Mouse (Mus musculus): ENCODE data around the gene Chst14. TPM values are rescaled to one million over a fixed set of nuclear protein-coding genes. Genes with fewer than 3 reads are reported as not detected.

Gene Chst14
- total RNA-seq (2012; rRNA removed) (4.4 and 5.1 TPM in 2 replicates), total RNA-seq (2014; rRNA removed) (3.1 and 4.7 TPM in 2 replicates), polyA plus RNA-seq (2012; ENCODE audit: insufficient read length, low read depth) (6.7 and 8.4 TPM in 2 replicates)

GRCm38 (mm10) chr2:118926361-118926997 lies at the start of gene Chst14:
Gene Chst14 (plus strand): TSS chr2:118926496.
- Histone ChIP-seq H3K36me3 (replicated peaks in 1 of 2; ENCODE audit: control insufficient read depth in 1 of 2, insufficient read depth in 1 of 2, low read length in 1 of 2) (peaks cover 23 to 51% of the 10 kb centered on the region in 2 experiments), H3K27me3 (replicated peaks) (no peaks in the 10 kb centered on the region), H3K9me3 (replicated peaks; ENCODE audit: low read length) (no peaks in the 10 kb centered on the region), H3K4me1 (ENCODE audit: control insufficient read depth in 1 of 2, insufficient read depth in 2 of 2) (peaks cover 19 to 54% of the 10 kb centered on the region in 2 experiments), H3K4me2 (ENCODE audit: insufficient read depth, low read depth, poor library complexity, severe bottlenecking) (peak within 1 kb of the TSS; percentile 38), H3K4me3 (replicated peaks in 1 of 3; ENCODE audit: low read depth in 2 of 3, low read length in 2 of 3, poor library complexity in 1 of 3) (peak within 1 kb of the TSS; percentile 75 to 80 (median 78)), H3K27ac (ENCODE audit: insufficient read depth, low read depth) (peak within 1 kb of the TSS; percentile 20; the same call in 1 of the 2 replicates), H3K79me2 (replicated peaks; ENCODE audit: control insufficient read depth, extremely low read depth, insufficient read depth, poor library complexity, severe bottlenecking) (no peaks in the 10 kb centered on the region), H3K9ac (ENCODE audit: insufficient read depth, low read depth) (peak within 1 kb of the TSS; percentile 50)
- TF ChIP-seq ZC3H11A (IDR thresholded peaks at IDR 0.05; ENCODE audit: low read depth, low read length) (no peak), KAT2A (IDR thresholded peaks at IDR 0.05; ENCODE audit: insufficient replicate concordance, low read length) (0 out of 2 replicates have a peak, but pooled peaks have one; percentile 34), CHD1 (IDR thresholded peaks at IDR 0.05; ENCODE audit: low read depth, low read length) (no peak), SIN3A (IDR thresholded peaks at IDR 0.05; ENCODE audit: low read length) (peak; percentile 19; the same call in 1 of the 2 replicates), ZMIZ1 (IDR thresholded peaks at IDR 0.05; ENCODE audit: low read depth, low read length) (0 out of 2 replicates have a peak, but pooled peaks have one; percentile 4), POLR2A (IDR thresholded peaks at IDR 0.05; ENCODE audit: low read depth, low read length) (peak; percentile 57; the same call in 1 of the 2 replicates), MAX (IDR thresholded peaks at IDR 0.05; ENCODE audit: low read length) (peak; percentile 32; the same call in 1 of the 2 replicates)
- in situ Hi-C loops (cut with MboI; ENCODE audit: low pct_ligation_motif_present, low pct_unique_long_range_greater_than_20kb, low sequenced_read_pairs) (loop anchor here (5.0 kb wide), 1 partner anchor 36 kb away; no protein-coding TSS in a partner anchor), dilution Hi-C loops (cut with MboI; ENCODE audit: extremely low pct_ligation_motif_present, extremely low pct_unique_long_range_greater_than_20kb, low sequenced_read_pairs) (no loop called here)
- DNase-seq (ENCODE audit: extremely low read depth), result no peak

DNA sequence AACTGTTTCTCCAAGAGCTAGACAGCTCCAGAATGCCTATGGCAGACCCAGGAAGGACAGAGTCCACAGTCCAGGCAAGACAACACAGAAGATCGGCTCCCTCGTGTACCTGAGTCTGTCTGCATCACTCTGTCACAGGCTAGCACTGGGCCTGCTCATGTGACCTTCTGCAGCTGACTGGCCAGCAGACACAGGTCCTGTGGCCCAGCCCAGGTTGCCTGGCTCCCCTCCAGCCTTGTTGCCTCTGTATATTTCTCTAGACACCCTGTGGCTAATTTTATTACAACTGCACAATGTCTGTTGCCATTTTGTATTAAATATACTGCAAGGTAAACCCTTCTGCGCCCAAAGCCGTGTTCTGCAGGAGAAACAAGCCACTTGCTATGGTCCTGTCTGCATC lies 45.3 kb upstream of the Chst14 start:
- no peak overlapping the region for H3K27ac ChIP-seq (ENCODE audit: insufficient read depth, low read depth)
- no peaks in the 10 kb centered on the region for H3K79me2 ChIP-seq (replicated peaks; ENCODE audit: control insufficient read depth, extremely low read depth, insufficient read depth, poor library complexity, severe bottlenecking)
- H3K4me3 ChIP-seq (replicated peaks in 1 of 3; ENCODE audit: low read depth in 2 of 3, low read length in 2 of 3, poor library complexity in 1 of 3), result no peak overlapping the region
- no peaks in the 10 kb centered on the region for H3K27me3 ChIP-seq (replicated peaks)
- H3K9ac ChIP-seq (ENCODE audit: insufficient read depth, low read depth), result no peak overlapping the region
- no peak for TF ChIP-seq ELF1 (IDR thresholded peaks at IDR 0.05; ENCODE audit: low read depth, low read length)
- TF ChIP-seq MXI1 (IDR thresholded peaks at IDR 0.05; ENCODE audit: low read depth, low read length), result no peak
- no peak for TF ChIP-seq RCOR1 (conservative IDR thresholded peaks at IDR 0.05; ENCODE audit: low read depth, low read length)
- TF ChIP-seq ETS1 (conservative IDR thresholded peaks at IDR 0.05; ENCODE audit: low read depth, low read length), result no peak
- no peak for TF ChIP-seq ZC3H11A (IDR thresholded peaks at IDR 0.05; ENCODE audit: low read depth, low read length)
- TF ChIP-seq NRF1 (IDR thresholded peaks at IDR 0.05; ENCODE audit: low read depth, low read length), result no peak
- no peak for TF ChIP-seq POLR2AphosphoS2 (IDR thresholded peaks at IDR 0.05; ENCODE audit: low read depth, low read length)
- TF ChIP-seq SMC3 (IDR thresholded peaks at IDR 0.05; ENCODE audit: low read depth, low read length), result no peak
- no peak for TF ChIP-seq CTCF (conservative IDR thresholded peaks at IDR 0.05 in 1 of 2, IDR thresholded peaks at IDR 0.05 in 1 of 2; ENCODE audit: low read depth in 2 of 2, low read length in 2 of 2)
- no peak for TF ChIP-seq SIN3A (IDR thresholded peaks at IDR 0.05; ENCODE audit: low read length)
- no peak for TF ChIP-seq ZNF384 (IDR thresholded peaks at IDR 0.05; ENCODE audit: low read depth, low read length)
- TF ChIP-seq GABPA (IDR thresholded peaks at IDR 0.05; ENCODE audit: insufficient replicate concordance, low read depth, low read length), result no peak
- in situ Hi-C loops (cut with MboI; ENCODE audit: low pct_ligation_motif_present, low pct_unique_long_range_greater_than_20kb, low sequenced_read_pairs), result loop anchor here (5.0 to 25.0 kb wide), 3 partner anchors 114 to 394 kb away; partner anchors contain the start of gene Srp14
- peaks cover 11 to 40% of the 10 kb centered on the region in 2 experiments for H3K4me1 ChIP-seq (ENCODE audit: control insufficient read depth in 1 of 2, insufficient read depth in 2 of 2)
- dilution Hi-C loops (cut with MboI; ENCODE audit: extremely low pct_ligation_motif_present, extremely low pct_unique_long_range_greater_than_20kb, low sequenced_read_pairs), result no loop called here
- H3K36me3 ChIP-seq (replicated peaks in 1 of 2; ENCODE audit: control insufficient read depth in 1 of 2, insufficient read depth in 1 of 2, low read length in 1 of 2), result peaks cover 19 to 50% of the 10 kb centered on the region in 2 experiments
- H3K4me2 ChIP-seq (ENCODE audit: insufficient read depth, low read depth, poor library complexity, severe bottlenecking), result no peak overlapping the region
- H3K9me3 ChIP-seq (replicated peaks; ENCODE audit: low read length), result no peaks in the 10 kb centered on the region
- no peak for DNase-seq (ENCODE audit: extremely low read depth)

Data from CH12.LX (cell line).